Mouse (Mus musculus): ENCODE data around the gene Aire.
A peak's percentile ranks its signal among the peaks of the same experiment; 100 is the strongest.

Aire gene

GRCm38 (mm10) chr10:78009184-78009944, 34.0 kb downstream of the Aire start:
- DNase-seq (ENCODE audit: low spot score in 2 of 2): peak; percentile 96

- no peak for DNase-seq (ENCODE audit: low spot score in 2 of 2)
Observed at GRCm38 (mm10) chr10:78008169-78008568, 35.2 kb downstream of the Aire start.

- no peak for DNase-seq (ENCODE audit: low spot score in 2 of 2)
Observed at GRCm38 (mm10) chr10:78007203-78007602, 36.2 kb downstream of the Aire start.

- no peak for DNase-seq (ENCODE audit: low spot score in 2 of 2)
Observed at GRCm38 (mm10) chr10:78005791-78006438, 37.5 kb downstream of the Aire start.

- no peak for DNase-seq (ENCODE audit: low spot score in 2 of 2)
Observed at GRCm38 (mm10) chr10:78004479-78005100, 38.8 kb downstream of the Aire start.

GRCm38 (mm10) chr10:78002316-78002715, 41.1 kb downstream of the Aire start:
- no peak for DNase-seq (ENCODE audit: low spot score in 2 of 2)

- DNase-seq (ENCODE audit: low spot score in 2 of 2): no peak
Observed at GRCm38 (mm10) chr10:78001796-78002195, 41.6 kb downstream of the Aire start.

- no peak for DNase-seq (ENCODE audit: low spot score in 2 of 2)
Observed at GRCm38 (mm10) chr10:78000200-78000599, 43.2 kb downstream of the Aire start.

- DNase-seq (ENCODE audit: low spot score in 2 of 2): no peak
Observed at GRCm38 (mm10) chr10:77995639-77996038, 47.8 kb downstream of the Aire start.

GRCm38 (mm10) chr10:77985775-77986174, 57.6 kb downstream of the Aire start:
- DNase-seq (ENCODE audit: low spot score in 2 of 2): no peak

GRCm38 (mm10) chr10:77984660-77985059, 58.8 kb downstream of the Aire start:
- peak; percentile 64 to 68 for DNase-seq (ENCODE audit: low spot score in 2 of 2)

Measured in spleen, postnatal 36 days (tissue).